Mouse (Mus musculus): Measurements from ENCODE around the gene Kmo. TPM values are rescaled to one million over a fixed set of nuclear protein-coding genes. Genes with fewer than 3 reads are reported as not detected.

The Kmo gene
- polyA plus RNA-seq, 1 experiment from 2014 or later = 0.49 TPM

- Histone ChIP-seq H3K4me1 (replicated peaks; ENCODE audit: insufficient read depth, low read length) (no peaks in the 10 kb centered on the region), H3K9ac (ENCODE audit: low read depth, low read length) (no peak overlapping the region), H3K9me3 (replicated peaks; ENCODE audit: low read length) (no peaks in the 10 kb centered on the region), H3K36me3 (ENCODE audit: insufficient read depth, low read length) (no peaks in the 10 kb centered on the region), H3K4me3 (replicated peaks; ENCODE audit: low read depth, low read length) (no peak overlapping the region), H3K27me3 (ENCODE audit: insufficient read depth, low read length) (no peaks in the 10 kb centered on the region), H3K27ac (no peak overlapping the region), H3K4me2 (ENCODE audit: low read length) (no peak overlapping the region)
- 94% methylated on average over 3 of the region's 3 CpGs for WGBS
- no peak for DNase-seq (ENCODE audit: low spot score)
- no peak for TF ChIP-seq CTCF (IDR thresholded peaks at IDR 0.05; ENCODE audit: low read depth)
- no peak for ATAC-seq (replicated peaks; ENCODE audit: low FRiP score, low read depth)
Measured at GRCm38 (mm10) chr1:175669456-175669855, 49.3 kb downstream of the Kmo start.

- H3K9ac ChIP-seq (ENCODE audit: low read depth, low read length) = no peak overlapping the region
- H3K36me3 ChIP-seq (ENCODE audit: insufficient read depth, low read length) = no peaks in the 10 kb centered on the region
- H3K27ac ChIP-seq = no peak overlapping the region
- ATAC-seq (replicated peaks; ENCODE audit: low FRiP score, low read depth) = no peak
- WGBS = 81% methylated on average over 7 of the region's 7 CpGs
- no peaks in the 10 kb centered on the region for H3K27me3 ChIP-seq (ENCODE audit: insufficient read depth, low read length)
- H3K4me1 ChIP-seq (replicated peaks; ENCODE audit: insufficient read depth, low read length) = no peaks in the 10 kb centered on the region
- DNase-seq (ENCODE audit: low spot score) = no peak
- no peak overlapping the region for H3K4me2 ChIP-seq (ENCODE audit: low read length)
- TF ChIP-seq CTCF (IDR thresholded peaks at IDR 0.05; ENCODE audit: low read depth) = no peak
- H3K4me3 ChIP-seq (replicated peaks; ENCODE audit: low read depth, low read length) = no peak overlapping the region
- no peaks in the 10 kb centered on the region for H3K9me3 ChIP-seq (replicated peaks; ENCODE audit: low read length)
Measured at GRCm38 (mm10) chr1:175670042-175670441, 49.9 kb downstream of the Kmo start.

GRCm38 (mm10) chr1:175671626-175672025, 51.4 kb downstream of the Kmo start:
- no peak overlapping the region for H3K4me2 ChIP-seq (ENCODE audit: low read length)
- no peaks in the 10 kb centered on the region for H3K27me3 ChIP-seq (ENCODE audit: insufficient read depth, low read length)
- H3K4me3 ChIP-seq (replicated peaks; ENCODE audit: low read depth, low read length) = no peak overlapping the region
- H3K9me3 ChIP-seq (replicated peaks; ENCODE audit: low read length) = no peaks in the 10 kb centered on the region
- no peak overlapping the region for H3K9ac ChIP-seq (ENCODE audit: low read depth, low read length)
- peak; percentile 56; the same call in 1 of the 2 replicates for TF ChIP-seq CTCF (IDR thresholded peaks at IDR 0.05; ENCODE audit: low read depth)
- DNase-seq (ENCODE audit: low spot score) (peak; percentile 58), ATAC-seq (replicated peaks; ENCODE audit: low FRiP score, low read depth) (no peak)
- no peaks in the 10 kb centered on the region for H3K4me1 ChIP-seq (replicated peaks; ENCODE audit: insufficient read depth, low read length)
- no peak overlapping the region for H3K27ac ChIP-seq
- no peaks in the 10 kb centered on the region for H3K36me3 ChIP-seq (ENCODE audit: insufficient read depth, low read length)
- 29% methylated on average over 1 of the region's 1 CpGs for WGBS

GRCm38 (mm10) chr1:175673563-175674325, 53.6 kb downstream of the Kmo start:
- TF ChIP-seq CTCF (IDR thresholded peaks at IDR 0.05; ENCODE audit: low read depth) = no peak
- H3K9me3 ChIP-seq (replicated peaks; ENCODE audit: low read length) = no peaks in the 10 kb centered on the region
- DNase-seq (ENCODE audit: low spot score) (no peak), ATAC-seq (replicated peaks; ENCODE audit: low FRiP score, low read depth) (no peak)
- no peak overlapping the region for H3K4me2 ChIP-seq (ENCODE audit: low read length)
- H3K4me3 ChIP-seq (replicated peaks; ENCODE audit: low read depth, low read length) = no peak overlapping the region
- H3K4me1 ChIP-seq (replicated peaks; ENCODE audit: insufficient read depth, low read length) = no peaks in the 10 kb centered on the region
- 73% methylated on average over 7 of the region's 7 CpGs for WGBS
- no peaks in the 10 kb centered on the region for H3K27me3 ChIP-seq (ENCODE audit: insufficient read depth, low read length)
- no peaks in the 10 kb centered on the region for H3K36me3 ChIP-seq (ENCODE audit: insufficient read depth, low read length)
- H3K27ac ChIP-seq = no peak overlapping the region
- H3K9ac ChIP-seq (ENCODE audit: low read depth, low read length) = no peak overlapping the region

- no peak for ATAC-seq (replicated peaks; ENCODE audit: low FRiP score, low read depth)
- Histone ChIP-seq H3K27me3 (ENCODE audit: insufficient read depth, low read length) (no peaks in the 10 kb centered on the region), H3K27ac (no peak overlapping the region), H3K4me2 (ENCODE audit: low read length) (no peak overlapping the region), H3K4me3 (replicated peaks; ENCODE audit: low read depth, low read length) (no peak overlapping the region), H3K9me3 (replicated peaks; ENCODE audit: low read length) (no peaks in the 10 kb centered on the region), H3K36me3 (ENCODE audit: insufficient read depth, low read length) (no peaks in the 10 kb centered on the region), H3K4me1 (replicated peaks; ENCODE audit: insufficient read depth, low read length) (no peaks in the 10 kb centered on the region), H3K9ac (ENCODE audit: low read depth, low read length) (no peak overlapping the region)
- no peak for TF ChIP-seq CTCF (IDR thresholded peaks at IDR 0.05; ENCODE audit: low read depth)
- DNase-seq (ENCODE audit: low spot score) = no peak
- WGBS = 64% methylated on average over 6 of the region's 6 CpGs
Measured at GRCm38 (mm10) chr1:175675116-175675515, 54.9 kb downstream of the Kmo start.

GRCm38 (mm10) chr1:175677459-175677858, 57.3 kb downstream of the Kmo start:
- Histone ChIP-seq H3K36me3 (ENCODE audit: insufficient read depth, low read length) (no peaks in the 10 kb centered on the region), H3K27ac (no peak overlapping the region), H3K4me2 (ENCODE audit: low read length) (no peak overlapping the region), H3K9me3 (replicated peaks; ENCODE audit: low read length) (no peaks in the 10 kb centered on the region), H3K4me1 (replicated peaks; ENCODE audit: insufficient read depth, low read length) (no peaks in the 10 kb centered on the region), H3K9ac (ENCODE audit: low read depth, low read length) (no peak overlapping the region), H3K4me3 (replicated peaks; ENCODE audit: low read depth, low read length) (no peak overlapping the region), H3K27me3 (ENCODE audit: insufficient read depth, low read length) (no peaks in the 10 kb centered on the region)
- ATAC-seq (replicated peaks; ENCODE audit: low FRiP score, low read depth) (no peak), DNase-seq (ENCODE audit: low spot score) (no peak)
- WGBS = 75% methylated on average over 6 of the region's 6 CpGs
- no peak for TF ChIP-seq CTCF (IDR thresholded peaks at IDR 0.05; ENCODE audit: low read depth)

DNA sequence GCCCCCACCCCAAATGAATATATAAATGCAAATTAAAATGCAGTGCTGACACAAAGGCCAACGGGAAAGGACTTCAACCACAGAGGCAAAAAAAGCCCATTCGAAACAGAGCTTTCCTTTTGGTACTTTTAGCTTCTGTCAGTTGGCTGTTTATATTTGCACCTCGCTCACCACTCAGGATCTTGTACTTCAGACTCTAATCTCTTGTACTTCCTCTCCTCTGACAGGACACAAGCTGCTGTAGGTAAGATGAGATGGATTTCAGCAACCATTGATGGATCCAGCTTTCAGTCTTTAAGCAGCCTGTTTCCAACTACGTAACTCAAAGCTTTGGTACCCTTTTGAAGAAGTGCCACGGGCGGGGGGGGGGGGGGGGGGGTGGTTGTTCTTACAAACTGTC, 60.8 kb downstream of the Kmo start:
- ATAC-seq (replicated peaks; ENCODE audit: low FRiP score, low read depth) (no peak), DNase-seq (ENCODE audit: low spot score) (no peak)
- TF ChIP-seq CTCF (IDR thresholded peaks at IDR 0.05; ENCODE audit: low read depth) = no peak
- Histone ChIP-seq H3K4me2 (ENCODE audit: low read length) (no peak overlapping the region), H3K9ac (ENCODE audit: low read depth, low read length) (no peak overlapping the region), H3K36me3 (ENCODE audit: insufficient read depth, low read length) (no peaks in the 10 kb centered on the region), H3K9me3 (replicated peaks; ENCODE audit: low read length) (no peaks in the 10 kb centered on the region), H3K4me3 (replicated peaks; ENCODE audit: low read depth, low read length) (no peak overlapping the region), H3K27me3 (ENCODE audit: insufficient read depth, low read length) (no peaks in the 10 kb centered on the region), H3K4me1 (replicated peaks; ENCODE audit: insufficient read depth, low read length) (no peaks in the 10 kb centered on the region), H3K27ac (no peak overlapping the region)
- WGBS = 88% methylated on average over 6 of the region's 6 CpGs
